In the genomic region with DNA sequence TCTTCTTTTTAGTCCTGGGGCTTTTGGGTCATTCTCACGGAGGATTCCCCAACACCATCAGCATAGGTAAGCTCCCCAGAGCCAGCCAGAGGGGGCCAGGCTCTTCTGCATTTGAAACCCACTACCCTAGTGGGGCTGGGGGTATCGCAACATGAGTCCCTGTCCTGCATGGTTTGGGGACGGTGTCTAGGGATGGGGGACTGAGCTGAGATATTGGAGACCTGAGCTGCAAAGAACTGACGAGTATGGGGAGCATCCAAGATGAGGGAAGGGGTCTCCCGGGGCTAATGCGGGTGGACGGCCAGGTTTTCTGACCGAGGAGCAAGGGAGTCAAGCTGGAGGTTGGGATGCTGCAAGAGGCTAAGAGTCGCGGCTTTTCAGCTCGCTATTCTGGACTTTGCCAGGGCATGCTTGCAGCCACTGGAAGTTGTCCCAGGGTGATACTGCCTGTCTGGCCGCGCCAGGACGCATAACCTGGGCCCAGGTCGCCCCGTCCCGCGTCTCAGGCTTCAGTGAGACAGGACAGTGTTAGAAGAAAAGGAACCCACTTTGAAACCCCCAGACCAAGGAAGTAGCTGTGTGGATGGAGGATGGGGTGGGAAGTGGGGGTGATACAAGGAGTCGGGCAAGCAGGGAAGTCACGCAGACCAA, we compare ENCODE assay signal across 8 mouse cellular contexts. TPM values are rescaled to one million over a fixed set of nuclear protein-coding genes. Genes with fewer than 3 reads are reported as not detected.
DNase-seq lines count a peak whose midpoint lies in the region; ATAC-seq and TF ChIP-seq lines count a peak whose summit lies in the region.

No protein-coding gene starts in this region.

- peaks cover 3% of the 10 kb centered on the region; the same call in 1 of the 2 replicates for H3K4me1 ChIP-seq in heart, embryonic 15.5 days (replicated peaks)
- H3K4me1 ChIP-seq in midbrain, embryonic 10.5 days, result peaks cover 21% of the 10 kb centered on the region

- peak overlapping the region; percentile 54 for H3K4me3 ChIP-seq in left cerebral cortex, adult 2 months
- H3K4me3 ChIP-seq in heart, embryonic 15.5 days, result peak overlapping the region; percentile 53
- peak overlapping the region; percentile 53 for H3K4me3 ChIP-seq in midbrain, embryonic 10.5 days

- intact Hi-C loops in left cerebral cortex, adult 2 months (cut with DNase I), result loop anchor here (2.0 to 10.0 kb wide), 3 partner anchors 147 to 607 kb away; no protein-coding TSS in a partner anchor
- intact Hi-C loops in left cerebral cortex, postnatal 25 days (cut with DNase I), result loop anchor here (5.0 to 10.0 kb wide), 2 partner anchors 239 to 607 kb away; no protein-coding TSS in a partner anchor

- TF ChIP-seq CTCF in left cerebral cortex, adult 2 months (IDR thresholded peaks at IDR 0.05), result no peak

- no peaks in the 10 kb centered on the region for H3K27me3 ChIP-seq in heart, embryonic 15.5 days
- peaks cover 42% of the 10 kb centered on the region for H3K27me3 ChIP-seq in midbrain, embryonic 10.5 days (ENCODE audit: low read depth, poor library complexity, severe bottlenecking)

- peak in 1 of 2 experiments; percentile 15 for DNase-seq in left cerebral cortex, adult 2 months (ENCODE audit: extremely low spot score in 1 of 2, low spot score in 2 of 2)
- DNase-seq in left cerebral cortex, postnatal 25 days (ENCODE audit: low spot score in 2 of 2), result no peak
- peak; percentile 8 for DNase-seq in embryo, embryonic 10 days (ENCODE audit: low spot score)
- peak; percentile 40 for DNase-seq in kidney, postnatal 10 days
- DNase-seq in midbrain, embryonic 10.5 days (ENCODE audit: low spot score), result peak; percentile 34
- peak; percentile 19 for DNase-seq in thymus, postnatal 4 days
- DNase-seq in cerebellum, adult 11-12 months, result no peak

- peak overlapping the region; percentile 74 for H3K4me2 ChIP-seq in heart, embryonic 15.5 days

- peak overlapping the region; percentile 51 for H3K9ac ChIP-seq in heart, embryonic 15.5 days

- ATAC-seq in heart, embryonic 15.5 days (replicated peaks; ENCODE audit: insufficient number of reproducible peaks, insufficient read depth, low FRiP score, low read depth), result no peak; the same call in 1 of the 2 replicates

- no peaks in the 10 kb centered on the region for H3K36me3 ChIP-seq in heart, embryonic 15.5 days
- no peaks in the 10 kb centered on the region for H3K36me3 ChIP-seq in midbrain, embryonic 10.5 days

- peak overlapping the region; percentile 85 for H3K27ac ChIP-seq in left cerebral cortex, adult 2 months
- peak overlapping the region; percentile 65 for H3K27ac ChIP-seq in heart, embryonic 15.5 days
- peak overlapping the region; percentile 71 for H3K27ac ChIP-seq in midbrain, embryonic 10.5 days (replicated peaks)

- H3K9me3 ChIP-seq in heart, embryonic 15.5 days (replicated peaks), result no peaks in the 10 kb centered on the region
- H3K9me3 ChIP-seq in midbrain, embryonic 10.5 days (replicated peaks), result no peaks in the 10 kb centered on the region

- 20% methylated on average over 20 of the region's 20 CpGs for WGBS in heart, embryonic 15.5 days
- WGBS in midbrain, embryonic 10.5 days, result 9% methylated on average over 20 of the region's 20 CpGs

RNA-seq across cellular contexts. Expression of gene Gria3, which starts 1.1 kb away (rescaled TPM):
- 100 to 1,000 TPM; 203 to 224 TPM for total RNA-seq in left cerebral cortex, adult 2 months (2021)
- total RNA-seq in left cerebral cortex, postnatal 25 days (2021), result 100 to 1,000 TPM; 213 to 223 TPM
- polyA plus RNA-seq in heart, embryonic 15.5 days (2015; fragmentation: Nextera tagmentation; extraction: Ambion mirVana), result 6.1 and 7.7 TPM in 2 replicates
- 2.2 and 3.0 TPM in 2 replicates for polyA plus RNA-seq in midbrain, embryonic 10.5 days (2016; fragmentation: Nextera tagmentation; extraction: Ambion mirVana)

Comparison
In these comparisons a context has a peak if more than half of its experiments do, and no peak if none do; other contexts are left out.
1. DNase-seq: peak in embryo, embryonic 10 days (single experiment), kidney, postnatal 10 days (single experiment), midbrain, embryonic 10.5 days (single experiment) and thymus, postnatal 4 days (single experiment); none in left cerebral cortex, postnatal 25 days (0 of 2) and cerebellum, adult 11-12 months (single experiment).
2. Peak in every context shown above with its lines, with median percentiles within 50 percentile points of each other: H3K27ac ChIP-seq and H3K4me3 ChIP-seq.